Mouse (Mus musculus): ENCODE data around the gene Nkiras2.

GRCm38 (mm10) chr11:100609355-100609996 is 9.6 kb upstream of the Nkiras2 start:
- TF ChIP-seq CTCF (IDR thresholded peaks at IDR 0.05; ENCODE audit: borderline replicate concordance, extremely low read depth, insufficient read depth, insufficient read length): no peak
- no peak for TF ChIP-seq POLR2A (IDR thresholded peaks at IDR 0.05; ENCODE audit: borderline replicate concordance, extremely low read depth, insufficient read depth, insufficient read length, poor library complexity, severe bottlenecking)
